ENCODE assay signal across 8 mouse cellular contexts in genomic region chr2:31469931-31470682, GRCm38 (mm10). TPM values are rescaled to one million over a fixed set of nuclear protein-coding genes. Genes with fewer than 3 reads are reported as not detected.
A peak's percentile ranks its signal among the peaks of the same experiment; 100 is the strongest.
DNase-seq lines count a peak whose midpoint lies in the region; ATAC-seq and TF ChIP-seq lines count a peak whose summit lies in the region.

Gene Ass1, plus strand, starts transcription at chr2:31470207.

- H3K4me1 ChIP-seq in hindbrain, embryonic 13.5 days (replicated peaks) = peaks cover 21% of the 10 kb centered on the region

- H3K9me3 ChIP-seq in hindbrain, embryonic 13.5 days = no peaks in the 10 kb centered on the region

- H3K27me3 ChIP-seq in Patski = no peaks in the 10 kb centered on the region
- peaks cover 72% of the 10 kb centered on the region for H3K27me3 ChIP-seq in hindbrain, embryonic 13.5 days

- H3K4me3 ChIP-seq in hindbrain, embryonic 13.5 days = peak within 1 kb of the TSS; percentile 44

- POLR2A ChIA-PET in Patski (lab: Charles Lee) = no interaction called here

- H3K36me3 ChIP-seq in hindbrain, embryonic 13.5 days = no peaks in the 10 kb centered on the region

- 1% methylated on average over 41 of the region's 49 CpGs for WGBS in hindbrain, embryonic 13.5 days

- no peak for TF ChIP-seq CTCF in Patski (IDR thresholded peaks at IDR 0.05)

- H3K9ac ChIP-seq in hindbrain, embryonic 13.5 days = peak within 1 kb of the TSS; percentile 66

- CTCF ChIA-PET in Patski (lab: Charles Lee) = interaction anchor here (1.7 to 6.0 kb wide), 2 partner anchors 32 to 35 kb away, joined by 7 to 72 read pairs; no protein-coding TSS in a partner anchor

- in situ Hi-C loops in Patski (cut with MboI; ENCODE audit: low pct_unique_long_range_greater_than_20kb) = loop anchor here (5.0 kb wide), 1 partner anchor 33 kb away; no protein-coding TSS in a partner anchor

- peak within 1 kb of the TSS; percentile 86 for H3K4me2 ChIP-seq in hindbrain, embryonic 13.5 days

- no peak for DNase-seq in Patski (ENCODE audit: low read depth, low spot score)
- peak; percentile 34 for DNase-seq in cerebellum, adult 9-10 months
- peak; percentile 31 to 46 for DNase-seq in frontal cortex, postnatal 14 days (ENCODE audit: low spot score in 2 of 2)
- peak; percentile 66 for DNase-seq in left cerebral cortex, adult 11 months (ENCODE audit: low spot score)
- DNase-seq in lung, postnatal 25 days (ENCODE audit: low spot score) = peak; percentile 84
- peak; percentile 73 for DNase-seq in right cerebral cortex, adult 18-20 months
- peak; percentile 76 to 80 for DNase-seq in urinary bladder, adult 18-20 months (ENCODE audit: low spot score in 2 of 2)

- H3K27ac ChIP-seq in hindbrain, embryonic 13.5 days = no peak within 1 kb of the TSS

- peak; percentile 72 for ATAC-seq in Patski
- peak; percentile 62 for ATAC-seq in hindbrain, embryonic 13.5 days (ENCODE audit: low FRiP score)

RNA-seq across cellular contexts. Expression of gene Ass1, which starts in this region (rescaled TPM):
- polyA plus RNA-seq in Patski (2021) = 9.1 TPM
- 8.0 TPM in 2 replicates for polyA plus RNA-seq in hindbrain, embryonic 13.5 days (2015; fragmentation: Nextera tagmentation; extraction: Ambion mirVana)
